Mouse (Mus musculus): Measurements from ENCODE around the gene Pagr1b.

The Pagr1b gene

DNA sequence TGATC lies at the start of gene Pagr1b:
Gene Pagr1b (minus strand): TSS at position 4 of the 5 bp plus-strand sequence.
- no peak for DNase-seq

DNA sequence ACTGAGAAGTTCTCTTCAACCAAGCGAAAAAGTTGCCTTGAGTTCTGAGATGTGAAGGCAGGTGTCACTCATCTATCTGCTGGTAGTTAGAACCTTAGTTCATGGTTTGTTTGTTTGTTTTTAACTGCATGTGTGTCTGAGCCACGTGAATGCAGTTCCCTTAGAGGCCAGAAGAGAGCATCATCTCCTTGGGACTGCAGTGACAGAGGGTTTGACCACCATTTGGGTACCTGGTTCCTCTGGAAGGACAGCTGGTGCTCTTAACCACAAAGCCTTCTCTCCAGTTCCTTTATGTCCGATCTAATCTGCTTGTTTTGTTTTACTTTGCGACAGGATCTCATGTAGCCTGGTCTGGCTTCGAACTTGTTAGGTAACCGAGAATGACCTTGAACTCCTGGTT lies 49.3 kb upstream of the Pagr1b start:
- no peak for DNase-seq

DNA sequence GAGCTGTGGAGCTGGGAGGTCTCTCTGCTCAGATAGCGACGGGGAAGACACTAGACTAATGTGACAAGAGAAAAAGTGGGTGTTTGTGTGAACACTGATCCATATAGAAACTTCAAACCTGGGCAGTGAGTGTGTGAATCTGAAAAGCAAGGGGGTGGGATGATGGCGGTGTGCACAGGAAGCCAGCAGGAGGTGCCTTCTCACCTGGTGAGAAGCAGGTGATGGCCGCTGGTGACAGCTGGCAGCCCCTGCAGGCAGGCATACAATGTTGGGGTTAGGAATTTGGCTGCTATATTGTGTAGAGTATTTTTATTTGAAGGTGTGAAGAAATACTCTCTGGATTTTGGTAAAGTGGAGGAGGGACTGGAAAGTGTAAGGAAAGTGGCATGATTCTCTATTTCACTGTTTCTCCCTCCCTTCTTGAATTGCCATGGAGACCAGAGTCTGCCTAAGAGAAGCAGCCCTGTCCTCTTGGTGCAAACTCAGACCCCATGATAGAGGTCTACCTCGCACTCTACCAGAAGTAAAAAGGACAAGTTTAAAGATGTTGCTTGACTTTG lies 38.8 kb upstream of the Pagr1b start:
- no peak for DNase-seq

DNA sequence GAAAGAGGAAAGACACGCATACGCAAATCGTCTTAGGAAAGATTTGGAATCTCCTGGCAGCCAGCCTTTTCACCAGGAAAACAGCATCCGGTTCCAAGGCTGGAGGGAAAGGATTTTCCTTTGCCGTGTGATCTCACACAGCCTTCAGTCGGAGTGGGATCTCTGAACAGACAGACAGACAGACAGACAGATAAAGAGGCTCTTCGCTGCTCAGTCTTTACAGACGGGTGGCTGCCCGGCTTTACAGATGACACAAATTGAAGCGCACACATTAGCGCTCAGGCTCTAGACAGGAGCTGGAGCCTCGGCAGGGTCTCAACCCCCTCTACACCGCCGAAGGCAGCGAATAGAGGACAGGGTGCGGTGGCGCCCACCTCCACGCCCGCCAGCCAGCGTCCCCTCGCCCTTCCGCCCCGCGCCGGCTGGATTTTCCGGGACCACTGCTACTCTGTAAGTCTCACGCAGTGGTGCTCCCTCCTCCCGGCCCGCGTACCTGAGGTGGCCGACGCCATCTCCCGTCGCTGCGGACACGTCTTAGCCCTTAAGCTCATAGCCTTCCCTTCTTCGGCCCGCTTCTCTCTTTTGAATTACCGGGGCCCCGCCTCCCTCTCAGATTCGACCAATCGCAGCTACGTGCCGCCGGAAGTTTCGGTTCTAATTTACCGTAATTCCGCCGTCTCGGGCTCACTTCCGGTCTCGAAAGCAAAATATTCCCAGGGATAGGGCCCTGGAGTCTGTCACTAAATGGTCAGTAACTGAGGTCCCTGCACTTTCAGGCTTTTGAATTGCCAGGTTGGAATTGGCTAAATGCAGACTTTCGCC lies 25.8 kb upstream of the Pagr1b start, which contains the start of gene Kif22:
Gene Kif22 (minus strand): TSS at position 621 of the 822 bp plus-strand sequence.
- peak; percentile 92 for DNase-seq

DNA sequence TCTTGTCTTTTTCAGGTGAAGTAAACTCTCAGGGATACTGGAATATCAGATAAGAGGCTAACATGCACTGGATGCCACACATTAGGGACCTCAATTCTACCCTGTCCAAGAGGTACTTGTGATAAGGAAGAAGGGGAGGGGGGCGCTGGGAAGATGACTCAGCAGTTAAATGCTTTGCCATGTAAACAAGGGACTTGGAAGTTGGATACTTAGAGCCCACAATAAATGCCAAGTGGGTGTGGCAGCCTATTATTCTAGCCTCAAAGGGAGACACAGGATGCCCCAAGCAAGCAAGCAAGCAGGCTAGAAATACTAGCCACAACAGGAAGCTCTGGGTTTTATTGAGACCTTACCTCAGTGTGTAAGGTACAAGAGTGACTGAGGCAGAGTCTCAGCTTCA lies 15.0 kb upstream of the Pagr1b start:
- DNase-seq, result no peak

DNA sequence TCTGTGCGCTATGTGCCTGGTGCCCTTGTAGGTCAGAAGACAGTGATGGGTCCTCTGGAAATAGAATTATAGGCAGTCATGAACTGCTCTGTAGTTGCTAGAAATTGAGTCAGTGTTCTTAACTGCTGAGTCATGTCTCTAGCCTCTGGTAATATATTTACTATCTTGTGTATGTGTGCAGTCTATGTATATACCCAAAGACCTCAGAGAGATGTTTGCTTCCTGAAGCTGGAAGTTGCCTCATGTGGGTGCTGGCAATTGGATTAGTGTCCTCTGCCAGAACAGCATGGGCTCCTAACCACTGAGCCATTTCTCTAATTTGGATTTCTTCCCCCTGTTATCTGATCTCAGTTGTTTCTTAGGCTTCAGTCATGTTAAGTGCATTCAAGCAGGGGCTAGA lies 13.9 kb upstream of the Pagr1b start:
- DNase-seq, result no peak

DNA sequence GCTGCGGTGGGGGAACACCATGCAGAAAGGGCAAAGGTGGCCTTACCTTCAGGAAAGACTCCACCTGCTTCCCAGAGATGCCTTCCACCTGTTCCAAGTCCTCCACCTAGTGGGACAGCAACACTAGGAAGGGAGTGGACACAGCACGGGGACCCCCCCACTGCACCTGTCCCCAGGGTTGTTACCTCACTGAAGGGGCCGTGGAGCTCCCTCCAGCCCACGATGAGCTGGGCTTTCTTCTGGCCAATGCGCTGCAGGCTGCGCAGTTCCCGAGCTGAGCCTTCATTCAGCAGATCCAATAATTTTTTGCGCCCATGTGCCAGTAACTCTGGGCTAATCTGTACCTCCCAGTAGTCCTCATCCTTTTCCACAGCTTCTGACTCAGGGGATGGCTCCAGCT lies 11.6 kb upstream of the Pagr1b start:
- no peak for DNase-seq

DNA sequence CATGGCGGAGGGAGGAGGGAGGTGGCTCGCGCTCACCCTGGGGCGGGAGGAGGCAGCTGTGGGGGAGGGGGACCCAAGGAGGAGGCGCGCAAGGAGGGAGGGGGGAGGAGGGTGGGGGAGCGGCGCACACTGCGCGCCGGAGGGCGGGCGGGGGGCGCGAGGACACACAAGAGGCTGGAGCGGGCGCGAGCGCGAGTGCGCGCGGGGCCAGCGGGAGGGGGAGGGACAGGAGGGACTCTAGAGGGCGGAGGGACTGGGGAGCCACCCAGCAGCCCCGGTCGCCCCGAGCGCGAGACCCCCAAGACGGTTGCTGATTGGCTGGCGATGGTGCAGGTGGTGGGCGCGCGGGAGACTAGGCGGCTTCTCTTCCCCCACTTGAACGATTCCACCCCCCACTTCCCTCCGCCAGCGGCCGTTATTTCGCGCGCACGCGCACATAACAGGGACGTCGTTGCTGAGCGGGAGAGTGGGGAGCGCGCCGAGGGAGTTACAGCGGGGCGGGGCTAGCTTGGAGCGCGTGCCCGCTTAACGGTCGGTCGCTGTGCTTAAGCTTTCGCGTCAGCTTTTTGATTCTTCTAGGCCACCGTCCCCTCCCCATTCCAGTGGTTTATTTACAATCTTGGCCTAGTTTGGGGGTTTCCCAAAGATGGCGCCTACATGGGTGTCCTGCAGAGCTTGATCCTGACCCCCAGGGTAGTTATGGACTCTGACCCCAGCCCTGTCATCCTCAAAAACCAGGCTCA lies 10.9 kb upstream of the Pagr1b start, which contains the start of gene Maz:
Gene Maz (minus strand): TSS at position 54 of the 743 bp plus-strand sequence.
- peak; percentile 98 for DNase-seq

DNA sequence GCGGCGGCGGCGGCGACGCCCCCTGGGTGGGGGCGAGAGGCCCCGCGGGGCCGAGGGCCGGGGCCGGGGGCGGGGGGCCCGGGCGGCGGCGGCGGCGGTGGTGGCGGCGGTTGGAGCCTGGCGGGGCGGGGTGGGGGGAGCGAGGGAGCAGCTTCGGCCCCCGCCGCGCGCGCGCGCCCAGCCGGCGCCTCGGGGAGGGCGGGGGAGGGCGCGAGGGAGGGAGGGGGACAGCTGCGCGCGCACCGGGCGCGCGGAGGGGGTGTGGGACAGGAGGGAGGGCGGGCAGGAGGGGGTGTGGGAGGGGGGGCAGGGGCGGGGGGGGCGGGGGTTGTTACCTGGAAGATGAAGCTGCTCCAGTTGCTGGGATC lies 10.3 kb upstream of the Pagr1b start:
- DNase-seq, result peak; percentile 93

DNA sequence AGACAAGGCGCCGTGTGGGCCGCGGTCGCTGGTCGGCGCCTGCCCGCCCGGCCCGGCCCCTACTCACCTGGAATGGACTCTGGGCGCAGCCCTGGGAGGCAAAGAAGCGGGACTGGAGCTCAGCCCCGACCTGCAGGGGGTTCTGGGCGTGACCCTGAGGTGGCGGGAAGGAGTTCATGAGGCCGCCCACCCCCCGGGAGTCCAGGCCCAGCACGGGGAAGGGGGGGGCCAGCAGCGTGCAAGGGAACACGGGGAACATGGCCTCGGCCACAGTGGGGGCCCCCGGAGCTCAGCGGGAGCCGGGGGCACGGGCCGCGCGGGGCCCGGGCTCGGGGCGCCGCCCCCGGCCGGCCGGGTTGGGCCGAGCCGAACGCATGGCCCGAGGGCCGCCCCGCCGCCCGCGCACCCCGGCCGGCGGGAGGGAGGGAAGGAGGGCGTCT lies 9.9 kb upstream of the Pagr1b start:
- peak; percentile 77 for DNase-seq

DNA sequence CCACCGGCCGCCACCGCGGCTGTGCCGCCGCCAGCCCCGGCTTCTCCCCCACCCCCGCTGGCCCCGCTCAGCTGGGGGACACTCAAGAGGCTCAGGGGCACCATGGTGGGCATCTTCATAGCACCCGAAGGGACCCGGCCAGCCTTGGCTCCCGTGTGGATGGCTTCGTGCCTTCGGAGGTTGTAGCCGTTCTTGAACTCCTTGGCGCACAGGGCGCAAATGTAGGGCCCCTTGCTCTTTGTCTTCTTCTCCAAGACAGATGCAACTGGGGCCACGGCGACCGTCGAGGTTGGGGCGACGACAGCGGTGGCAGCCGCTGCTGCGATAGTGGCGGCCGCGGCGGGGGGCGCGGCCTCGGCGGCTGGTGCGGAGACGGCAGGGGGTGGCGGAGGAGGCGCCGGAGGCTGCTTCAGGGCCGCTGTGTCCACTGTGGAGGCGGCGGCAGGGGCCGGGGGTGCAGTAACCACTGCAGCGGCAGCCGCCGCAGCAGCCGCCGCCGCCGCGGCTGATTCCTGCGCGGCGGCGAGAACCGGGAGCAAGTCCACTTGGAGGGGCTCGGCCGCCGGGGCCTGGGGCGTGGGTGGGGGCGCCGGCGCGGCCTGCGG lies 9.4 kb upstream of the Pagr1b start:
- DNase-seq, result peak; percentile 69

DNA sequence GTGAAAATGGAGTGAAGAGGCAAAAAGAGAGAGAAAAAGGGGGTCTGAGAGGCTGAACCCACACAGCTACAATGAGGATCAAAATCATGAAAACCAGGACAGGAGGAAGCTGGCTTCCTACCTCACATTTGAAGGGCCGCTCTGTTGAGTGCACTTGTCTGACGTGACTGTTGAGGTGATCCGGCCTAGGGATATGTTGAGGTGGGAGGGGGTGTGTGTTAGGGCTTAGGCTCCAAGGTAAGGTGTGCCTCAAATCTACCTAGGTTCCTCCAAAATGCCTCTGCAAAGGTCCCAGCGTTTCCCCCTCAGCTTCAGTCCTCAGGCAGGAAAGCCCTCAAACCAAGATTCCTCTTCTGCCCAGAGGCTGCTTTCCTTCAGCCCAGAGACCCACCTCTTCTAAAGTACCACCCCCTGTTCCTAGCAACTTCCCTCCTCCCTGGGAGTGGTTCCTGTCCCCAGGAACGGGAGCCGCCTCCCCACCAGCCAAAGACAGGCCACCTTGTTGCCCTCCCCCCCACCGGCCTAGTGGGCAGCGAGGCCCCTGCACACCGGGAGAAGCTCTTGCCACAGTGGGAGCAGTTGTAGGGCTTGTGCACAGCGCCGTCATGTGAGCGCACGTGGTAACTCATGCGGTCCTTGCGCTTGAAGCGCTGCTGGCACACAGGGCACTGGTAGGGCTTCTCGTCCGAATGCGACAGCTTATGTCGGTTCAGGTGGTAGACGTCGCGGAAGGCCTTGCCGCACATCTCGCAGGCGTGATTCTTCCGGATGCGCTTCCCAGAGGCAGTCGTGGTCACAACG lies 8.7 kb upstream of the Pagr1b start:
- peak; percentile 83 for DNase-seq

DNA sequence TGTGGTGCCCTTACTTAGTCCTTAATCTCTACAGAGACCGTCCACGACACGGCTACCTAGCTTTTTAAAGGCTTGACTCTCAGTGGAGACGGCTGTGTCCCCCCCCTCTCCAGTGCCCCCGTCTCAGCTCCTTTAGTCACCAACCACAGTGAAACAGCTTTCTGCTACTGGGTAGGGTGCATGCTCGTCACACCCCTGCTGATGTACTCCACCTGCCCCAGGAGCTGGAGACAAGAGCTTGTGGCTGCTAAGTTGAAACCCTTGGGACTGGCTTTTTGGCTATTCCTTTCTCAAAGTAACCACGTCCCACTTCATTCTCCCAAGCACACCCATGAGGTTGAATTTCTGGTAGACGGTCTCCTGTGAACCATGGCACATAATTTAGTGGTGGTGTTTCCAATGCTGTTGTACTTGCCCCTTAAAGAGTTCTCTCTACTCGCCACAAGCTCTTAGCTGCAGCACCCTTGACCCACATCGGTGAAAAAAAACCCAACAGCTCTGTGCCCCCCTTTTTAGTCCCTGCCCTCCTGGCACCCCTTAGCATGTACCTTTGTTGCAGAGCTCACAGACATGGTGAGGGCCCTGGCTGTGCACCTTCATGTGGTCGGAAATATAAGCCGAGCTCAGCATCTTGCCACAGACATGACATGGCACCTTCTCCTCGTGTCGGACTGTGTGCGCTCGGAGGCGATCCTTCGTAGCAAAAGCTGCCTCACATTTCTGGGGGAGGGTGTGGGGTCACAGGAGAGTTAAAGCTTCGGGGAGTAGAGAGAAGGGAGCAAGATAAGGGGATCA lies 7.8 kb upstream of the Pagr1b start:
- DNase-seq, result no peak

DNA sequence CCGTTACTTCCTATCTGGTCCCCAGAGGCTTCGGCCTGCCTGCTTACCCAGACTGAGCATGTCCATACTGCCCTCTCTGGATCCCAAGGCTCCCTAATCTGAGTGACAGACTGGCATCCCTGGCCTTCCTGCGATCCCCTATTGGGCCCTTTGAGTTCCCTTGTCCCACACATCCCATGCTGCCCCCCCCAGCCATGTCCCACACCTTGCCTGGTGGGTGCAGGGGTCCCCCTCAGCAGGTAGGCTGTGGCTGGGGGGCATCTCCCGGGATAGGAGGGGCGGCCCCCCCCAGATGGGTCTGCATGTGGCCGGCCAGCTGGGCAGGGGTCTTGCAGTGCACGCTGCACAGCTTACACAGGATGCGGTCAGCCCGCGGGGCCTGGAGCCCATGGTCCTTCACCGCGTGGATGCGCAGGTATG lies 7.0 kb upstream of the Pagr1b start:
- DNase-seq, result no peak

DNA sequence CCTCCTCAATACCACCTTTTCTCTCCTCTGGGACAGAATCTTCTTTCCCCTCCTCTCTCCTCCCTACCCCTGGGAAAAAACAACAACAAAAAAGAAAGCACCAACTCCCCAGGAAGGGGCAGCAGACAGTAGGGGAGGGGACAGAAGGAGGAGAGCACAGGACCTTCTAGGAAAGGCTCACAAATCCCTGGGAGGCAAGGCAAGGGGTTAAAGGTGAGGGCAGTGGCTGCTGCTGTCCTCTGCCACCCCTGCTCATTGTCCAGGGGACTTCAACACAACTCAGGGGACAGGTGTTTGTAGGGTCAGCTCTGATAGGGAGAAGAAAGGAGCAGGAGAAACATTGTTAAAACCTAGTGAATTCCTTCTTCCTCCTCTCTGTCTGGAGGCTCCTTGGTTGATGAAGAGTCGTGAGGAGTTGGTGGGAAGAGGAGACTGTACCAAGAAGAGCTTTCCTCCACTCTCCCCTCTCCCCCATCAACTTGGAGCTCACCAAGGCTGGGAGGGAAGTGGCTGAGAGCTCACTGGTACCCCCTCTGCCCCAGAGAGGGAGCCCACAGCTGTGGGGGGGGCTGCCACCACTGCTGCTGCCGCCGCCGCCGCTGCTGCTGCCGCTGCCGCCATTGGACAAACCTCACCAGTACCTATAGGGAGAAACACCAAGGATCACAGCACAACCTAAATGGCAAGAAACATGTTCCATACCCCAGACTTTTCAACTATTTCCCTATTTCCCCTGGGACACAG lies 6.4 kb upstream of the Pagr1b start:
- DNase-seq, result no peak

DNA sequence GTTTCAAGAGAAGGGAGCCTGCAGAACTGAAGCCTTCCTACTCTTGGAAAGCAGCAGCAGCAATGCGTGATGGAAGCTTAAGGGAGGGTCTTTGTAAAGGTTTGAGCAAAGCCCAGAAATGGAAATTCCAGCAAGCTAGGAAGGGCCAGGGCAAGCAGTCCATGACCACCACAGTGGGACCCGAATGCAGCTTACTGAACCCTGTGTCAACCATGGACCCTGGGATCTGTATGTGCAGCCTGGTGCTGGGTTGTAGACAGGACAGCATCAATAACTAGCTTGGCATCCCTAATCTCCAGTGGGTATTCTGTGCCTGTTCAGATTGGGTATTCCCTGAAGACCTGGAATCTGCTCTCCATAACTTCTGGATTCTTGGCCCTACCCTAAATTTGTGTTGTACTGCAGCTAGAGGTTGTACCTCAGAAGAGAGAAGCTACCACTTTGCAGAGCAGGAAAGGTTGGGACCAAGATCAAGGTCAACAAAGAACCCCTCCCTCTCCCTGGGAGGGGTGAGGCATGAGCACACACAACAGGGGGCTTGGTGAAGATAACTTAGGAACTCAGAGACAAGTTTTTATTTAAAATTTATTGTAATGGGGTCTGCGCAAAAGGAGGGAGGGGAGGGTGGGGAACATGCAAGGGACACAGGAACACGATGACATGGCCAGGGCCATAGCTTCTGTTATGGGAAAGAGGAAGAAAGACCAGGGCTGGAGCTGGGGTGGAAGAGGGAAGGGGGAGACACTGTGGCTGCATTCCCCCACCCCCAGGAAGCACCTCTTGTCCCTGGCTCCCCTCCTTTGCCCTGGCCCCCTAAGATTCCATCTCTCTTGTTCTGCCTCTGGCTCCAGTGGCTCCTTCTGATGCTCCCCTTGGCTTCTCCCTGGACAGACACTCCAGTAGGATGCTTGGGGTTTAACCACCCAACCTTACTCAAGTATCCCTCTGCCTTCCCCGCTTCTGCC lies 5.6 kb upstream of the Pagr1b start:
- DNase-seq, result no peak

DNA sequence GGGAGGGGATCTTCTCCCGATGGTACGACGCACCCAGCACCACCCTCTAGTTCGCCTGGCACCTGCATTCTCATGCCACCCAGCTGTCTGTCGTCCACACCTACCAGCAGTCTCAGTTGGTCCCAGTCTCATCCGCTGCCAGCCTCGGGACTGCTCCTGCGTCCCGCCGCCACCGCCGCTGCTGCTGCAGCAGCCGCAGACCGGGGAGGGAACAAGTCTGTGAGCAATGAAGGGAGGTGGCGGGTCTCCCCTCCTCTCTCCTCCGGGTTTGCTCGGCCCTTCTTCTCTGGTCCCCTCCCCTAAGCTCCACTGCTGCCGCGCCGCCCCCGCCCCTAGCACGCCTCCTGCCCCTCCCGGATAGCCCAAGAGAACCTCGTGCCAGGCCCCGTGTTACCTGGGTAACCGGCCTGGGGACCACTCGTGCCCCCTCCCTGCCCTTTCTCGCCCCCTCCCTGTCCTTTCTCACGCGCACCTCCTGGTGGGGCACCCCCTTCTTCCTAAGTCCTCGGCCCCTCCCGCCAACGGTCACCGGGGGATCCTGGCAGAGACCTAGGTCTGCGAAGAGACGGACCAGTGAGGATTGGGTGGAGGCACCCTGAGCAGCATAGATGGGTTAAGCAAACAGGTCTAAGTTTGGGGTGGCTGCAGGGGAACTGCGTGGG lies 4.7 kb upstream of the Pagr1b start, which contains the start of the genes Gm42742 and Prrt2:
Gene Gm42742 (minus strand): TSS at position 197 of the 662 bp plus-strand sequence.
Gene Prrt2 (minus strand): TSS at position 311 of the 662 bp plus-strand sequence.
- peak; percentile 69 for DNase-seq

DNA sequence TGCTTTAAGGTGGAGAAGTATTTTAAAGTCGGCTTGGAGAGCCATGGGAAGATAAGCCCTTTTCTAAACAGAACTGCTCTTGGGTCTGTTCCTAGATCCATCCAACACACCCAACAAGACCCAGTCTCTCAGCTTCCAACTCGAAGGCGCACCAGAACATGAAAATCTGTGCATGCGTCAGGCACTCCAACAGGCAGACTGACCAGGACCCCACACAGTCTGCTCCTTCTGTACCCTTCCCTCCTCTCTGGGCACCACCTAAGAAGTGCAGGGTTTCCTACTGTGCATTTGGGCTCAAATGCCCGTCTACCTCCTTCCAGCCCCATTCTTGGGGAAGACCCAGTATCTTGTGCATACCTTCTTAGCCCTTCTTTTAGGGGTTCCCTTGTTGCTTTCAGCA lies 4.2 kb upstream of the Pagr1b start:
- no peak for DNase-seq

DNA sequence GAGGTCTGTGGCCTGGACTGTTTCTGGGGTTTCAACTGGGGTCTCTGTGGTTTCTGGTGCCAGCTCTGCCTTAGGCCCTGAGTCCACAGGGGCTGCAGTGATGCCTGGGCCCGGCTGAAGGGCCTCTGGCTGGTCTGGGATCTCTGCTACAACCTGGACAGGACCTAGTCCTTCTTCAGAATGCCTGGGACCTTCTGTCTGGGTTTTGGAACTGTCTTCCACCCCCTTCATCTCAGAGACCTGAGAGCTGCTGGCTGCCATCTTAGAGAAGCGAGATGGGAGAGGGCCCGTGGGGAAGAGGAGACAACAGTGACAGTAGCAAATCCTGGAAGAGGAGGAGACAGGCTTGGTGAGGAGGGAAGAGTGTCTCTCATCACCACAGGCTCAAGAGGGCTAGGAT lies 3.7 kb upstream of the Pagr1b start:
- no peak for DNase-seq
